Mouse (Mus musculus) midbrain, embryonic 13.5 days (tissue): ENCODE data around the gene 9130213A22Rik. TPM values are rescaled to one million over a fixed set of nuclear protein-coding genes. Genes with fewer than 3 reads are reported as not detected.
A peak's percentile ranks its signal among the peaks of the same experiment; 100 is the strongest.
"Not testable (repeated sequence)": the region's sequence is repeated elsewhere in the genome, so short reads cannot be mapped to it uniquely, and the experiment has no call there.

Source experiments
- ATAC-seq: fragments of 200-750 bp; cut with Nextera tagmentation; 2 replicates; pipeline ENCODE4 v1.8.0; 2017; ENCODE audit warnings: mild to moderate bottlenecking, moderate TSS enrichment, moderate library complexity
- H3K27ac ChIP-seq: fragments of 300-500 bp; sonication (generic); 2 replicates; pipeline ENCODE4 v1.5.1; 2015; ENCODE audit warnings: inconsistent platforms, mild to moderate bottlenecking, moderate library complexity
- H3K27me3 ChIP-seq: fragments of 300-500 bp; sonication (generic); 2 replicates; pipeline ENCODE4 v1.6.1; 2015; ENCODE audit warnings: mild to moderate bottlenecking, inconsistent platforms
- H3K36me3 ChIP-seq: fragments of 300-500 bp; sonication (generic); 2 replicates; pipeline ENCODE4 v1.6.1; 2015; ENCODE audit warnings: mild to moderate bottlenecking, inconsistent platforms
- H3K4me1 ChIP-seq: fragments of 300-500 bp; sonication (generic); replicated peaks from 2 replicates; pipeline ENCODE4 v1.6.1; 2015; ENCODE audit warnings: inconsistent platforms
- H3K4me2 ChIP-seq: fragments of 300-500 bp; sonication (generic); replicated peaks from 2 replicates; pipeline ENCODE4 v1.6.1; 2015; ENCODE audit warnings: moderate library complexity, mild to moderate bottlenecking, inconsistent platforms
- H3K4me3 ChIP-seq: fragments of 300-500 bp; sonication (generic); replicated peaks from 2 replicates; pipeline ENCODE4 v1.5.1; 2015; ENCODE audit warnings: mild to moderate bottlenecking, inconsistent platforms
- H3K9ac ChIP-seq: fragments of 300-500 bp; sonication (generic); replicated peaks from 2 replicates; pipeline ENCODE4 v1.6.1; 2015; ENCODE audit warnings: mild to moderate bottlenecking, inconsistent platforms
- H3K9me3 ChIP-seq: fragments of 300-500 bp; sonication (generic); 2 replicates; pipeline ENCODE4 v1.6.1; 2016; ENCODE audit warnings: mild to moderate bottlenecking, inconsistent platforms
- WGBS: fragments of 180-500 bp; shearing (Covaris S2); methylation state at CpG from one replicate; pipeline ENCODE4 v1.1.7; 2015; 5-methylcytosine and 5-hydroxymethylcytosine counted together
- polyA plus RNA-seq: library from polyadenylated mRNA; unstranded; fragments of >200 nt; fragmentation: Nextera tagmentation; extraction: Ambion mirVana; gene quantifications from 2 replicates; pipeline ENCODE4 v1.2.1, GENCODE M21; 2015

The 9130213A22Rik gene
- polyA plus RNA-seq, 1 experiment from 2014 or later, result not detected

- Histone ChIP-seq H3K36me3 (peaks cover 21% of the 10 kb centered on the region), H3K4me1 (peaks cover 76% of the 10 kb centered on the region), H3K9me3 (no peaks in the 10 kb centered on the region), H3K4me3 (peak overlapping the region; percentile 47), H3K27ac (peak overlapping the region; percentile 81; the same call in 1 of the 2 replicates), H3K9ac (peak overlapping the region; percentile 59), H3K27me3 (no peaks in the 10 kb centered on the region), H3K4me2 (peak overlapping the region; percentile 93)
- 18% methylated on average over 9 of the region's 9 CpGs for WGBS
- no peak for ATAC-seq
Measured at GRCm38 (mm10) chr11:69096360-69096986, 25.9 kb downstream of the 9130213A22Rik start.

- Histone ChIP-seq H3K36me3 (peaks cover 19% of the 10 kb centered on the region), H3K9me3 (no peaks in the 10 kb centered on the region), H3K4me1 (peaks cover 80% of the 10 kb centered on the region), H3K9ac (peak overlapping the region; percentile 61), H3K4me2 (peak overlapping the region; percentile 93), H3K27me3 (no peaks in the 10 kb centered on the region), H3K4me3 (peak overlapping the region; percentile 47), H3K27ac (peak overlapping the region; percentile 69)
- ATAC-seq, result no peak
- 3% methylated on average over 27 of the region's 27 CpGs for WGBS
Measured at GRCm38 (mm10) chr11:69095511-69096231, 26.7 kb downstream of the 9130213A22Rik start.

DNA sequence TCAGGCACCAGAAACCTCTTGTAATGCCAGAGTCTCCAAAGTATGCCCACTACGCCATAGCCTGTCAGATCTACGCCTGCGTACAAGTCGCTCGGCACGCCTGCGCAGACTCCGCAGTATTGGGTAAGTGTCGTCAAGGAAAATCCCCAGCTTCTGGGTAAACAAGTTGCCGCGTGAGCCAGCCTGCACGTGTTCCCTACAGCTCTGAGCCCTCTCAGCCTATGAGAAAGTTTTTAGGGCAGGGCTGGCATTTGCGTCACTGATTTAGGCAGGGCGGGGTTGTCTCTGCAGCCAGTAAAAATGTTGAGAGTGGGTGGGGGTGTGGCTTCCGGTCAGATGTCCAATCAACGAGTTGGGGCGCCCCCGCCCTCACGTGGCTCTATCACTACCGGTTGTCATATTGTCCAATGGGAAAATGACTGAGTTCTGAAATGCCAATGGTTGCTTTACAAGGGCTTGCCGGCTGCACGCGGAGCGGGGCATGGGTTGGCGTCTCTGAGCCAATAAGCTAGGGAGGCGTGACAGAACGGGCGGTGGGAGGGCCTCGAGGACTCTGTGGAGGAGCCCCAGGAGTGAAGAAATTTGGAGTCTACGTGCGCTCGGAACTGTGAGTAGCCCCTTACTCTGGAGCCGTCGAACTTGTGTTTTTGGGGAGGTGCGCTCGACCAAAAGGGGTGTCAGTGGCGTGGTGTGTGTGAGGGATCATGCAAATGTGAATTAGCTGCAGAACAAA, 27.5 kb downstream of the 9130213A22Rik start, which contains the start of gene Per1:
Gene Per1, plus strand, starts transcription at position 521 of the 733 bp plus-strand sequence.
- Histone ChIP-seq H3K27me3 (no peaks in the 10 kb centered on the region), H3K9me3 (no peaks in the 10 kb centered on the region), H3K36me3 (peaks cover 26% of the 10 kb centered on the region), H3K4me2 (peak within 1 kb of the TSS; percentile 93), H3K27ac (peak within 1 kb of the TSS; percentile 78), H3K4me3 (peak within 1 kb of the TSS; percentile 47), H3K9ac (peak within 1 kb of the TSS; percentile 61), H3K4me1 (peaks cover 80% of the 10 kb centered on the region)
- peak; percentile 93 for ATAC-seq
- under 1% methylated on average over 37 of the region's 37 CpGs for WGBS

GRCm38 (mm10) chr11:69093856-69094255, 28.5 kb downstream of the 9130213A22Rik start:
- Histone ChIP-seq H3K27ac (peak overlapping the region; percentile 78; the same call in 1 of the 2 replicates), H3K36me3 (peaks cover 29% of the 10 kb centered on the region), H3K4me1 (peaks cover 79% of the 10 kb centered on the region)
- H3K4me2 ChIP-seq, H3K9me3 ChIP-seq, ATAC-seq, H3K27me3 ChIP-seq, H3K9ac ChIP-seq, H3K4me3 ChIP-seq: not testable (repeated sequence)
- WGBS, result 92% methylated on average over 7 of the region's 7 CpGs

GRCm38 (mm10) chr11:69092871-69093270, 29.5 kb downstream of the 9130213A22Rik start:
- peaks cover 72% of the 10 kb centered on the region for H3K4me1 ChIP-seq
- ATAC-seq, result no peak
- 90% methylated on average over 4 of the region's 4 CpGs for WGBS

DNA sequence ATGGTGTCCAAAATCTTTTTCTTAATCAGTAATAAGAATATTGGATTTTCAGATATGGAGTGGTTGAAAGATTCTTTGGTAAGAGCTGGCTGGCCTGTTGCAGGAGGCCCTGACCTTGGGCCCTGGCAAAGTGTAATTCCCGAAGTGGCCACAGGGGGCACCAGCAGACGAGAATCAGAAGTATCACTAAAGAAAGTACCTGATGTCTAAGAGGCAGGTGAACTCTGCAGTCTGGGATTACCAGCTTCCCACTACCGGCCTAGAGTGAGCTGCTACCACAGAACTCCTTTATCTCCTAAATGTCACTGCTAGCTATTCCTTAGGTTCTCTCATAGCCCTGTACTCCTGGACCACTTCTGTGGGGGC, 30.0 kb downstream of the 9130213A22Rik start:
- Histone ChIP-seq H3K9me3 (no peaks in the 10 kb centered on the region), H3K27me3 (no peaks in the 10 kb centered on the region), H3K4me1 (peaks cover 72% of the 10 kb centered on the region), H3K27ac (no peak overlapping the region), H3K36me3 (peaks cover 29% of the 10 kb centered on the region), H3K9ac (no peak overlapping the region), H3K4me2 (no peak overlapping the region), H3K4me3 (no peak overlapping the region; the same call in 1 of the 2 replicates)
- no peak for ATAC-seq
- 6% methylated on average over 3 of the region's 3 CpGs for WGBS

More at GRCm38 (mm10) chr11:69092871-69093270, 29.5 kb downstream of the 9130213A22Rik start:
- Histone ChIP-seq H3K4me3 (no peak overlapping the region; the same call in 1 of the 2 replicates), H3K9ac (no peak overlapping the region), H3K27me3 (no peaks in the 10 kb centered on the region), H3K36me3 (peaks cover 29% of the 10 kb centered on the region), H3K9me3 (no peaks in the 10 kb centered on the region), H3K4me2 (no peak overlapping the region), H3K27ac (no peak overlapping the region)

DNA sequence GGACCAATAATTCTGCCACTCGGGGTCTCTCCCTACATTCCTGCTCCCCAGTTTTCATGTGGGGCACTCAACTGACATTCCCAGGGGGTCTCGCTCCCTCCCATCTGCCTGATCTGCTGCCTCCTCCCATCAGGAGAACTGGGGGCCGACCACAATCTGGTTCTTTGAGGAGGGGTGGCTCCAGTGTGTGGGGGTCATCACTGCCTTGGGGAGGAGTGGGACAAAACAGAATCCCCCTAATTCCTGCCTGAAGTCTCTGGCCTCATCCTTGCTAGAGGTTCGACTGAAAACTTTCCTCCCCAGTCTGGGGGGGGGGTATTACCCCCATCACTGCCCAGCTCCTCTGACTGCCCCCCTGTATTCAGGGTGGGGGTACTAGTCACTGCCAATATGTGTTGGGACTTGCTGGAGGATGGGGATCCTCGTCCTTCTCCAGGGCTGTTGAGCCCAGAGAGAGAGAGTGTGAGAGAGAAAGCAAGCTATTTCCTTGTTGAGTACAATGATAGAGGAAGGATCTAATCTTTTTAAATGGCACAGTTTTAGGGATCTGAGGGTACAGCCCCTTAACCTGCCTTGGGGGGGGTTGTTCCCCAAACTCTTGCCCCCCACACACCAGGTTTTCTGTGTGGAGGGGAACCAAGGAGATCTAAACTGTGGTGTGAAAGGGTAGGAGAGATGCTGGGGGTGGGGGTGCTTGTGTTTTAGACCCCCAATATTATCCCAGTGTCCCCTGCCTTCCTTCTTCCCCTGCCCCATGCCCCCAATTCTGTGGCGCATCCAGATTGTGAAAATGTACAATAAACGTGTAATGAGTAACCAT, 30.6 kb downstream of the 9130213A22Rik start:
- peaks cover 71% of the 10 kb centered on the region for H3K4me1 ChIP-seq

GRCm38 (mm10) chr11:69090367-69090766, 32.0 kb downstream of the 9130213A22Rik start:
- Histone ChIP-seq H3K4me3 (0 out of 2 replicates have a peak overlapping the region, but pooled peaks have one; percentile 97), H3K4me2 (peak overlapping the region; percentile 94), H3K27me3 (no peaks in the 10 kb centered on the region), H3K27ac (no peak overlapping the region), H3K36me3 (peaks cover 29% of the 10 kb centered on the region), H3K9ac (peak overlapping the region; percentile 97; the same call in 1 of the 2 replicates), H3K9me3 (no peaks in the 10 kb centered on the region), H3K4me1 (peaks cover 58% of the 10 kb centered on the region)
- 68% methylated on average over 6 of the region's 6 CpGs for WGBS
- no peak for ATAC-seq

More for the DNA sequence above, 30.6 kb downstream of the 9130213A22Rik start:
- no peak overlapping the region for H3K4me2 ChIP-seq
- no peak overlapping the region for H3K9ac ChIP-seq
- WGBS, result 69% methylated on average over 7 of the region's 7 CpGs
- H3K9me3 ChIP-seq, result no peaks in the 10 kb centered on the region
- no peaks in the 10 kb centered on the region for H3K27me3 ChIP-seq
- H3K4me3 ChIP-seq, result no peak overlapping the region
- no peak overlapping the region for H3K27ac ChIP-seq
- ATAC-seq, result no peak
- H3K36me3 ChIP-seq, result peaks cover 29% of the 10 kb centered on the region

- Histone ChIP-seq H3K9ac (peak overlapping the region; percentile 97), H3K4me1 (peaks cover 55% of the 10 kb centered on the region), H3K27me3 (no peaks in the 10 kb centered on the region), H3K4me3 (peak overlapping the region; percentile 97), H3K36me3 (peaks cover 29% of the 10 kb centered on the region), H3K4me2 (peak overlapping the region; percentile 94), H3K27ac (no peak overlapping the region), H3K9me3 (no peaks in the 10 kb centered on the region)
- no peak for ATAC-seq
- 88% methylated on average over 12 of the region's 12 CpGs for WGBS
Measured at GRCm38 (mm10) chr11:69089616-69090290, 32.6 kb downstream of the 9130213A22Rik start.

DNA sequence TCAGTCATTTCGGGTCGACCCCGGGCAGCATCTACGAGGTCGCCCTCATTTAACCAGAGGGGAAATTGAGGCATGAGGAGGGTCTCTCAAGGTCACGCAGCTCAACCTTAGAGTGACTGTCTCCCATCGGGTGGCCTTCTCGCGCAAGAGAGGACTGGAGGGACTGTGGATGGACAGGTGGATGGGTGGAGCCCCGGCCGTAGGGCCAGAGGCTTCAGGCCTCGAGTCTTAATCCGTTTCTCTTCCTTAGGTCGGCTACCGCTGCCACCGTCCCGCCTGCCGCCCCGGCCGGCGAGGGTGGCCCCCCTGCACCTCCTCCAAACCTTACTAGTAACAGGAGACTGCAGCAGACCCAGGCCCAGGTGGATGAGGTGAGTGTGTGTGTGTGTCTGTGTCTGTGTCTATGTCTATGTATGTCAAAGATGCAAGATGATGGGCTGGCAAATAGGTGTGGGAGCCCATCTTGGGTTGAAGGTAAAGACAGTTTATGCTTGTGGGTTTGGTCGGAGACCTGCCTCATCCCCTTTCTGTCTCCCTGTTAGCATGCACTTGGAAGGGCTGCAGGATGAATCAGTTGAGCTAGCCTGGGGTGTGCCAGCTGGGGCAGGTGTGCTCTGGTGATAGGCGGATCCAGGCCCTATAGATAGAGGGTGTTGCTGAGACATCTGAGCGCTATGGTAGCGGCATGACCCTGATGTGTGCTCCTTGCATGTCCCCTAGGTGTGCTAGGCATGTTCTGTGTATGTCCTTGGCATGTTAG, 33.4 kb downstream of the 9130213A22Rik start:
- Histone ChIP-seq H3K9ac (peak overlapping the region; percentile 97), H3K36me3 (peaks cover 29% of the 10 kb centered on the region), H3K9me3 (no peaks in the 10 kb centered on the region), H3K4me1 (peaks cover 49% of the 10 kb centered on the region), H3K27ac (peak overlapping the region; percentile 95), H3K4me3 (peak overlapping the region; percentile 97), H3K4me2 (peak overlapping the region; percentile 94), H3K27me3 (no peaks in the 10 kb centered on the region)
- WGBS, result 10% methylated on average over 25 of the region's 25 CpGs
- peak; percentile 25; the same call in 1 of the 2 replicates for ATAC-seq
